Mouse (Mus musculus): ENCODE data around the gene Fbxo36.

- TF ChIP-seq EP300 (IDR thresholded peaks at IDR 0.05; ENCODE audit: low read depth): no peak
- no peak for TF ChIP-seq CTCF (IDR thresholded peaks at IDR 0.05; ENCODE audit: low read depth)
Observed at GRCm38 (mm10) chr1:84890005-84890393, 50.4 kb downstream of the Fbxo36 start.
